Mouse (Mus musculus) retina, postnatal 1 day (tissue): ENCODE results near the gene Atrnl1.

ENCODE experiments used
- DNase-seq: peaks from one replicate; pipeline ENCODE4 v3.0.0-alpha.2; 2012

Atrnl1 gene

GRCm38 (mm10) chr19:58086734-58087133 lies 475.9 kb downstream of the Atrnl1 start:
- no peak for DNase-seq

GRCm38 (mm10) chr19:58087901-58088300 lies 477.1 kb downstream of the Atrnl1 start:
- DNase-seq: no peak

GRCm38 (mm10) chr19:58088433-58088832 lies 477.6 kb downstream of the Atrnl1 start:
- DNase-seq: no peak

DNA sequence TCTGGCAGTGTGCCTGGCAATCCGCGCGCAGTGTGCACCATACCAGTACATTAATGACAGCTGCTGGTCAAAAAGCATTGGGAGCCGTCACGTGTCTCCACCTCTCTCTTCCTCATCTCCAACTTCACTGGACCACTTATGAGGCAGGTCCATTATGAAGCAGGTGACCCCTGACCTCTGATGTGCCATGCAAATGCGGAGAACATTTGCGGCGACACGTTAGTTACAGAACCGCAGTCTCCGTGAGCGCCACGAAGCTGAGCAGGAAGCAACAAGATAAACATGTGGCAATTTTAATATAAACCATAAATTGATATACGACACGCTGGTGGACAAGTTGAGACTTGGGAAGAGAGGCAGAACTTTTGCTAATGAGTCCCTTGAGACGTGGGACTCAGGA lies 481.1 kb downstream of the Atrnl1 start:
- no peak for DNase-seq

- DNase-seq: peak; percentile 85
These were observed 484.1 kb downstream of the Atrnl1 start for GRCm38 (mm10) chr19:58094781-58095543.

- DNase-seq: no peak
These were observed 484.9 kb downstream of the Atrnl1 start for GRCm38 (mm10) chr19:58095776-58096175.

GRCm38 (mm10) chr19:58097195-58097594 lies 486.4 kb downstream of the Atrnl1 start:
- no peak for DNase-seq

DNA sequence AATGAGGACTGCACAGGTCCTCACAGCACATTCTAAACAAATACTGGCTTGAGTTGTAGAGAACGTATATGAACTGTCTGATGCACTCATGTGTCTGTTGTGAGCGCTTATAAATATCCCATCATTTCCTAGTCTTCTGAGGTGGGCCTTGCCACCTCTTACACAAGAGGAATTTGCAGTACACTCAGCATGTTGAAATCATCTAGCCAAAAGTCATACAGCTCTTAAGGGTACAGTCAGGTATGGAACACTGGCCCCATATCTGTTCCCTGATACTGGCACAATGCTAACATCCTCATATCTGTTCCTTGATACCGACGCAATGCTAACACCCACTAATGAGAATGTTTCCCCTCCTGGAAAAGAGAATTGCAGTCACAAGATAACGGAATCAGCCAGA lies 488.7 kb downstream of the Atrnl1 start:
- no peak for DNase-seq

GRCm38 (mm10) chr19:58100381-58100780 lies 489.5 kb downstream of the Atrnl1 start:
- no peak for DNase-seq

- no peak for DNase-seq
These were observed 493.7 kb downstream of the Atrnl1 start for GRCm38 (mm10) chr19:58104544-58104943.

- peak; percentile 75 for DNase-seq
These were observed 496.8 kb downstream of the Atrnl1 start for GRCm38 (mm10) chr19:58107632-58108031.

DNA sequence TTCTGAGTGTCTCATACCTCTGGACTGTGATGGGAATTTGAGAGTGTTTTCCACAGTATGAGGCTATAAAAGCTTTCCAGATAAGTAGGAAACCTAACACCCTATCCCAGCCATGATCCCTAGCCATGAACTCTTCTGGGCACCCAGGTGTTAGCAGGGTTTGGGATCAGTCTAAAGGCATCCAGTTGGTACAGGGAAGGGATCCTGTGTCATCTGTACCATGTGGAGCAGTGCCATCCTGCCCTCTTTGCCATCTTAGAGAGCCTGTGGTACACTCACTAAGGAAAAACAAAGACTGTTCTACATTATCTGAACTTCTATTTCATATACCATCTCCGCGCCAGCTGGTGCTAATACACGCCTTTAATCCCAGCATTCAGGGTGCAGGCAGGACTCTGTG lies 499.7 kb downstream of the Atrnl1 start:
- no peak for DNase-seq

DNA sequence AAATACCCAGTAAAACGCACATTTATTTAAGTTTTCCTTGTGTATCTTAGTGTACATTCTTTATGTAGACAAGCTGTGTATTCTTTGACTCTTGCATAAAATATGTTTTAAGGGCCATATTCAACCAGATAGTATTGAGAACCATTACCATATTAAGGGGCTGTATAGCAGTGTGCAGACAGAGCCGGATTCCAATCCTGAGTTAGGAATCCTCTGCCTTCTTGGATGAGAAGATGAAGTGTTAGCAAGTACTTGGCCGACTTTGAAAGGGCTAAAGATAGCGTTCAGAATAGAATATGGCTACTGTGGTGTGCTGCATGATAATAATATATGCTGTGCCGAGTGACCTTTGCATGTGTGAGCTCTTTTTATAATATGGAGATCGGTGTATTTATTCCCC lies 500.5 kb downstream of the Atrnl1 start:
- no peak for DNase-seq

- no peak for DNase-seq
These were observed 501.3 kb downstream of the Atrnl1 start for GRCm38 (mm10) chr19:58112151-58112550.

DNA sequence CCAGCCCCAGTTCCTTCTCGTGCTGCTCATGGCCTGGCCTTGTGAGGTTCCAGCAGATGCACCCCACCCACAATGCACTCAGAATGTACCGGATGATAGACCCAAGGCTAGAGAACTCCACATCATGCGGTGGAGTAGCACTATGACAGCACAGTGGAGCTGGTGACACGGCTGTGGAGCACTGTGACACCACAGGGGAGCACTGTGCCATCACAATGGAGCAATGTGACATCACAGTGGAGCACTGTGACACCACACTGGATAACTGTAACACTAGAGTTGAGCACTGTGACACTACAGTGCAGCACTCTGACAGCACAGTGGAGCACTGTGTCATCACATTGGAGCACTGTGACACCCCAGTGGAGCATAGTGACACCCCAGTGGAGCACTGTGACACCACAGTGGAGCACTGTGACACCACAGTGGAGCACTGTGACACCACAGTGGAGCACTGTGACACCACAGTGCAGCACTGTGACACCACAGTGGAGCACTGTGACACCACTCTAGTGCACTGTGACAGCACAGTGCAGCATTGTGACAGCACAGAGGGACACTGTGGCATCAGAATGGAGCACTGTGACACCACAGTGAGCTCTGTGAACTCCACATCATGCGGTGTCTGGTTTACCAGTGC lies 502.4 kb downstream of the Atrnl1 start:
- DNase-seq: no peak

- DNase-seq: no peak
These were observed 506.8 kb downstream of the Atrnl1 start for GRCm38 (mm10) chr19:58117595-58117994.

GRCm38 (mm10) chr19:58118141-58118835 lies 507.5 kb downstream of the Atrnl1 start:
- DNase-seq: peak; percentile 75

GRCm38 (mm10) chr19:58118864-58119263 lies 508.0 kb downstream of the Atrnl1 start:
- DNase-seq: no peak

DNA sequence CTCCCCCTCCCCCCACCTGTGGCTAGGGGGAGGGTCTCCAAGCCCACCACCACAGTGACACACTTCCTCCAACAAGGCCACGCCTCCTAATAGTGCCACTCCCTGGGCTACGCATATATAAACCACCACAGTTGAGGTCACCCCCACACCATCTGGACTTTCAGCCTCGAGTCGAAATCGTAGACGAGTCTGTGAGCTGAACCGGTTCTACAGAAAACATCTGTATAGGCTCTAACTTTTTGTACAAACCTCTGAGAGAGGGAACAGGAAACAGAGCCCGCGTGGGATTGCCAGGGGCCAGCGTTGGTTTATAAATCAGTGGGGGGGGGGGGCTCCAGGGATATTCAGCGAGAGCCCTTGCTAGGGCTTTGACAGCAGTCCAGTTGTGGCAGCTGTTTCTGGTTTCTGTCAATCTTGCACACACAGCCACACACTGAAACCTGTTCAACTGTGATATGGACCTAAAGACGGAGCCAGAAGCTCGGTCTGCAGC lies 508.9 kb downstream of the Atrnl1 start:
- no peak for DNase-seq

DNA sequence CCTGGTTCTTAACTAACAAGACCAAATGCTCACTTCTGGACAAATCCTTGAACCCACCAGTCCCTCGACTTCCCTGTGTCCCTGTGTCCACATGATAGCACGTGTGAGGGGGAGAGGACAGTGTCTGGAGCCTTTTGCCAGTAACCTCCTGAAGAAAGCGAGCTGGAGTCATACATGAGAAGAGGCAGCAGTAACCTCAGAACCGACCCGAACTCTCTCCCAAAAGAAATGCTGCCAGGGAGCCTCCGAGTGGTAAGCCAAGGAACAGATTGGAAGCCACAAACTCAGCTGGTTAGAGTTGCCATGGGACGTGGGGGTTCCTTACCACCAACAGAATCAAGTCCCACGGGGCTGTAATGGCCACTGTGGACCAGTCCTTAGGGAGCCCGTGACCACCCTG lies 509.8 kb downstream of the Atrnl1 start:
- DNase-seq: no peak

GRCm38 (mm10) chr19:58121628-58122027 lies 510.8 kb downstream of the Atrnl1 start:
- no peak for DNase-seq

- no peak for DNase-seq
These were observed 512.8 kb downstream of the Atrnl1 start for GRCm38 (mm10) chr19:58123620-58124019.

DNA sequence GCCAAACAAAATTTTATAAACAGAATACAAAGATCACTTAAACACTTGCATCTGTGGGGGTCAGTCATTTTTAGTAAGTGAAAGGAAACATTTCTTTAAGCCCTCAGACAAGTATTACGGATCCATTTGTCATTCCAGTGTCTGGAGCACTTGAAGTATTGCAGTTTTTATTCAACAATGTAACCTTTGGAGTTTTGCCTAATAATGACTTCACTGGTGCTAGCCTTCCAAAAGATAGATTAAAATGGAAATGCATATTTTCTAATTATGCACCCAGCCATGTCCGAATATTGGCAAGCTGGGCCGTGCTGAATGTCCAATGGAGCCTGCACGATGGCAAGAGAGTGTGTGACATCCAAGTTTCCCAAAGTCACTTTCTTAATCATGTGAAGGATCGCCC lies 513.7 kb downstream of the Atrnl1 start:
- DNase-seq: no peak

GRCm38 (mm10) chr19:58125010-58125409 lies 514.2 kb downstream of the Atrnl1 start:
- DNase-seq: no peak
